Mouse (Mus musculus) megakaryocyte, adult 5-6 weeks (primary cell): ENCODE measurements around the gene Terf2. TPM values are rescaled to one million over a fixed set of nuclear protein-coding genes. Genes with fewer than 3 reads are reported as not detected.
"Not testable (repeated sequence)": the region's sequence is repeated elsewhere in the genome, so short reads cannot be mapped to it uniquely, and the experiment has no call there.

ENCODE experiments used
- ATAC-seq: 2 replicates; pipeline ENCODE4 v1.8.0; 2016; ENCODE audit warnings: mild to moderate bottlenecking, inconsistent platforms; ENCODE audit not compliant: poor library complexity, severe bottlenecking
- total RNA-seq, 2 experiments: library from RNA; stranded (forward) in 1 of 2; stranded (reverse) in 1 of 2; fragments of 153-499, 151-499 nt in 1 of 2; fragments of 221-1000, 200-1000 nt in 1 of 2; gene quantifications; 2 replicates each; pipeline versions ENCODE4 v1.2.3 to v1.2.4; 2015 to 2017

The Terf2 gene
- total RNA-seq, 2 experiments from 2014 or later: 19.0 to 26.6 TPM

DNA sequence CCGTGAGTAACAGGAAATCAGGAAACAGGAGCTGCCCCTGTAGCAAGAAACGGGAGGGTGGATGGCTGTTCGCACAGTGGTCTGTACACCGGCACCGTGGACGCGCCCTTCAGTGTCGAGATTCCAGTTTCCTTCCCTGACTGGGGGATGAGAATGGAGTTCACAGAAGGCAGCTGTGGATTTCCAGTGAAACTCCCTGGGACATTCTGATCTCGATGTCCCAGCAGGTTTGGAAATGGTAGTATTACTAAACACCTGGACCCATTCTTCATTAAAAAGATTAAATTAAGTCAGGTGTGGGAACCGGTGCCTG is 18.6 kb upstream of the Terf2 start:
- no peak for ATAC-seq

DNA sequence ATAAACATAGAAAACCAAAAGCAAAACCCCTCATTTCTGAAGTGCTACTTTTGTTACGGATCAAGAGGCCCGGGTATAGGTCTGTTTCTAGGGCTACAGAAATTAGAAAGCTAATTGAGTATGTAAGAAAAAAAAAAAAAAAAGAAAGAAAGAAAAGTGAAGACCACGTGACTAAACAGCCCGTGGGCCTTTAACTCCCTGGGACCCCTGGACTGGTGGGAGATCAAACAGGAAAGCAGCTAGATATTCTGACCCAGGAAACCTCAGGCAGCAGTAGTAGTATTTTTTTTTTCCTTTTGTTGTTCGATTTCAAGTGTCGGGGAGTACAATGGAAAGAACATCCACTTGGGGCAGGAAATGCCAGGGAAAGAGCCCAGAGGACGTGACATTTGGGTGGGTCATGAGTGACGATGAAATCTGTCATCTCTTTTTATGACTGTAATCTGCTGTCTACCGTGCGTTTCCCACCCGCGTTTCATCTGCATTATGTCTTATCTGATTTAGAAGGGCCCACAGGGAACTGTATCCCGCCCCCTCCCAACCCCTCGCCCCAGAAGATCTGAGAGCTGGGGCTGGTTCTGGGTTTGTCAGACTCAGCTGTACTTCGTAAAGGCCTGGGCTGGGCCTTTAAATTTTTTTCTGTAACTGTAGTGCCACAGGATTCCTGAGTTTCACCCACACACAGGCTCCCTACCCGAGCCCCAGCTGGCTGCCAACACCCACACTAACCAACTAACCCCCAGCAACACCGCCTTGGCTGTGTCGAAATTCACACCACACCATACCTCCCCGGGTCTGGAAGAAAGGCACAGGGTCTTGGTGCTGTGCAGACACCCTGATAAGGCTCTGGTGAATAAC is 18.0 kb upstream of the Terf2 start:
- ATAC-seq: peak; percentile 26; the same call in 1 of the 2 replicates

DNA sequence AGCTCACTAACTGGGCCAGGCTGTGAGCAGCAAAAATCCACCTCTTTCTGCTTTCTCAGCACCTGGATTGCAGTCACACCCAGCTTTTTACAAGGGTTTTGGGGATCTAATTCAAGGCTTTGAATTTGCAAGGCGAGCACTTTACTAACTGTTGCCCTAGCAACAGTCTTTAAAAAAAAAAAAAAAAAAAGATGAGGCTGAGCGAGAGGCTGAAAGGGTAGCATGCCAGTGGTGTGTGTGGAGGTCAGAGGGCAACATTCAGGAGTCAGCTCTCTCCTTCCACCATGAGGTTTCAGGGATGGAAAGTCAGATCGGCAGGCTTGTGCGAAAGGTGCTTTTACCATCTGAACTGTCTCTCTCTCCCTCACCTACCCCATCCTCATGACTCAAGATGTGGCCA is 16.9 kb upstream of the Terf2 start:
- ATAC-seq: no peak

DNA sequence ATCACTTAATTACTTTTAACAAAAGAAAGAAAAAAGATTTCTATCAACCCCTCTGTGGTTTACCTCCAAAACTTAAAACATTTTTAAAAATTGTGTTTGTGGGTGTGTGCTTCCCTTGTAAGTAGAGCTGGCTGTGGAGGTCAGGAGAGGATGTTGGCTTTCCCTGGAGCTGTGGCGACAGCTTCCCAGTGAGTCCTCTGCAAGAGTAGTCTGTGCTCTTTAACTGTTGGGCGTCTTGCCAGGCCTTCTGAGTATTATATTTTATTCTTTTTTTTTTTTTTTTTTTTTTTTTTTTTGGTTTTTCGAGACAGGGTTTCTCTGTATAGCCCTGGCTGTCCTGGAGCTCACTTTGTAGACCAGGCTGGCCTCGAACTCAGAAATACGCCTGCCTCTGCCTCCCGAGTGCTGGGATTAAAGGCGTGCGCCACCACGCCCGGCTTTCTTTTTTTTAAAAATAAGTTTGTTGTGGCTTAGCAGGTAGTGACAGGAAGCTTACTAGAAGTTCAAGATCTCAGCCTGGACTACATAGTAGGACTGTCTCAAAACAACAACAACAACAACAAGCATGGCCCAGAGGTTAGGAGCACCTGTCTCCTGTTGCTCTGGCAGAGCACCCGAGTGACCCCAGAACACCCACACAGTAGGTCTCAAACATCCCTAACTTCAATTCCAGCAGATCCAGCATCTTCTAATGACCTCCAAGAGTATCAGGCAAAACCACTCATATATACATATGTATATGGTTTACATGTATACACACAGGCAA is 15.2 kb upstream of the Terf2 start:
- ATAC-seq: no peak

DNA sequence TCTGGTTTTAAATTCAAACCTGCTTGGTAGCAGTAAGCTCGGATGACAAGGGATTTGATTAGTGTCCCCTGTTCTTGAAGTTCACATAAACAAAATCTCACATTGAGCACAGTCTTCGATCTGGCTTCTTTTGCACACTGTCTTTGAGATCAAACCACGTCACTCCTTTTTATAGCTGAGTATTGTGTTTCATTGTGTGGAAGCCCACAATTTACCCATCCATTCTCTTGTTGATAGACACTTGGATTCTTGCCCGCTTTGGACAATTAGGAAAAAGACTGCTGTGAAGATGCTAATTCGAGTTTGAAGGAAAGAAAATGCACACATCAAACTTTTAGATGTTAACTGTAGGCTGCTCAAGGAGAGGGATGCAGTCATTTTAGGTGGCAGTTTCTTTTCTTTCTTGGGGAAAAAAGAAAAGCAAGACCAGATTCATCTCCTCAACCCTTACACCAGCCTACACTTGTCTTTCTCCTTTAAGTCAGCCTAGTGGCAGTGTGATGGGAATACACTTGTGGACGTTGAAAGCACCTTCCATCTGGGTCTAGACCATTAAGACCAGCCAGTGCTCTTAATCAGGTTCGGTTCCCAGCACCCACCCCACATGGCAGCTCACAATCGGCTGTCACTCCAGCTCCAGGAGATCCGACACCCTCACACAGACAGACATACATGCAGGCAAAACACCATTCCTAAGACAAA is 14.4 kb upstream of the Terf2 start:
- no peak for ATAC-seq

DNA sequence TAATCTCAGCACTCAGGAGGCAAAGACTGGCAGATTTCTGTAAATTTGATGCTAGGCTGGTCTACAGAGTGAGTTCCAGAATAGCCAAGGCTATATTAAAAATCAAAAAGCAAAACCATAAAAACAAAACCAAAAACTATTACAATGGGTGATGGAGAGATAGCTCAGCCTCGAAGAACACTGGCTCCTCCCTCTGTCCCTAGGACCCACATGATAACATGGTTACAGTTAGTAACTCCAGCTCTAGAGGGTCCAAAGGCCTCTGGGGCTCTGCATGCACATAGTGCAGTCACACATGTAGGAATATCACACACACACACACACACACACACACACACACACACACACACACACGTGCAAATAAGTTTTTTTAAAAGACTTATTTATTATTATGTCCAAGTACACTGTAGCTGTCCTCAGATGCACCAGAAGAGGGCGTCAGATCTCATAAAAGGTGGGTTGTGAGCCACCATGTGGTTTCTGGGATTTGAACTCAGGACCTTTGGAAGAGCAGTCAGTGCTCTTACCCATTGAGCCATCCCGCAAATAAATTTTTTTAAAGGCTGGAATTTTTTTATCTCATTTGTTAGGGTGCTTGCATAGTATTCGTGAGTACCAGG is 13.6 kb upstream of the Terf2 start:
- no peak for ATAC-seq

DNA sequence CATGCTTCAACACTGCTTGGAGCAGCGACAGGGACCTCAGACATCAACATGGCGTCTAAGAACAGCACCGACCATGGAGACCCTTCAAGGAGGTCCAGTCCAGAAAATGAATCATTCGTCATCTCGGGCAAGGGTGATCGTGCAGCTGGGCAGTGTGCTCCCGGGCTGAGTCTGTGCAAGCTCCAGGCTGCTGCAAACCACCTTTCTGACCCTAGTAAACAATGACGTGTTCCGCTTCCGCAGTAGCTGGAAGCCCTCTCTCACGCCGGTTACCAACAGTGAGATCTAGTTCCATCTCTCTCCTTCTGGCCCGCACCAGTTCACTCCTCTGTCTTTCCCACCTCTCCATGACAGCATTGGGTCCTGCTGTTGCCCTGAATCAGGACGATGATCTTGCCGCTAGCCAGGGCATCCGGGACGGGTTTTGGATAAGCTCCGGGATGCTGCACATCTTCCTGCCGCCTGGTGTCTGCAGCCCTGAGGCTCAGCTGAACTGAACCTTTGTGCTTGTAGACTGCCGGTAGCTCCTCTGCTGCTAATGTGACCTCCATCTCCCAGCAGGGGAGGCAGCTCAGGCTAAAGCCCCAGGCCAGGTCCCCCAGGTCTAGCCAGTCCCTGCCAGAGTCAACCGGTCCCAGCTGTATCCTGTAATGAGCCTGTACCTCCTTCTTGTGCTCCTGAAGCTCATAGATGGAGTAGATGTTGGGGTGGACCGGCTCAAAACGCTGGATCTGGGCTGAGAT is 12.8 kb upstream of the Terf2 start:
- ATAC-seq: no peak

DNA sequence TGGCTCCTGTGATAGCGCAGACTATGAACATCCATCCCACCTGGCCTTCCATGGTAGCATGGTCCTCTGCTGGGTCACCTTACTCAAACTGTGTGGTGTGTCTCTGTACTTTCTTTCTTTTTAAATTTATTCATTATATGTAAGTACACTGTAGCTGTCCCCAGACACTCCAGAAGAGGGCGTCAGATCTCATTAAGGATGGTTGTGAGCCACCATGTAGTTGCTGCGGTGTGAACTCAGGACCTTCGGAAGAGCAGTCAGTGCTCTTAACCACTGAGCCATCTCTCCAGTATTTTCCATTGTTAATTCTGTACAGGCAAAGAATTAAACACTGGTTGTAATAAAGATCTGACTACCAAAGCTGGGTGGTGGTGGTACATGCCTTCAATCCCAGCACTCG is 11.7 kb upstream of the Terf2 start:
- ATAC-seq: not testable (repeated sequence)

DNA sequence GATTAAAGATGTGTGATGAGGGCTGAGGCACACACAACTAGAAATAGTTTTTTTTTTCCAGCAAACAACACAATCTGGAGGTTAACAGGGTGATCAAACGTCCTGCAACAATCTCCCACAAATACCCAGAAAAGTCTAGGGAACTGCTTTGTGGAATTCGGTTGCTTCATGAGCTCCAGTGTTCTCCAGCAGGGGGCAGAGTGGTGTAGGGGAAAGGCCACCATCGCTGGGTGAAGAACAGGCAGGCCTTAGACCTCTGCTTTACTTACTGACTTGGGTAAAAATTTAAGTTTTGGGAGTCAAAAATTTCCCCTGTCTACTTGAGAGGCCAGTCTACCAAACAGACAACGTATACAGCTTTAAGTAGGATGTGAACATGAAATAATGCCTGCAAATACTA is 8.2 kb upstream of the Terf2 start:
- peak; percentile 86 for ATAC-seq

DNA sequence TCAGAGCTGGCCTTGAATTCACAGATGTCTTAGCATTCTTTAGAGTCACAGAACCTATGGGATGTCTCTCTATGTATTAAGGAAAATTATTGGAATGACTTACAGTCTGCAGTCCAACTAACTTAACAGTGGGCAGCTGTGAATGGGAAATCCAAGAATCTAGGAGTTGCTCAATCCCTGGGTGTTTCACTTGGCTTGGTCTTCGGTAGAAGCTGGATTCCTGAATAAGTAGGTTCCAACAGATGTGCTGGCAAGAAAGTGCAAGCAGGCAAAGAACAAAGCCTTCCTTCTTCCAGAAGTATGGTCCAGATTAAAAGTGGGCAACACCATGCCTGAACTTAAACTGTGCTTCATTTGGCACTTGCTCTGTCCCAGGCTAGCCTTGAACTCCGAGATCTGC is 4.3 kb upstream of the Terf2 start:
- ATAC-seq: no peak

DNA sequence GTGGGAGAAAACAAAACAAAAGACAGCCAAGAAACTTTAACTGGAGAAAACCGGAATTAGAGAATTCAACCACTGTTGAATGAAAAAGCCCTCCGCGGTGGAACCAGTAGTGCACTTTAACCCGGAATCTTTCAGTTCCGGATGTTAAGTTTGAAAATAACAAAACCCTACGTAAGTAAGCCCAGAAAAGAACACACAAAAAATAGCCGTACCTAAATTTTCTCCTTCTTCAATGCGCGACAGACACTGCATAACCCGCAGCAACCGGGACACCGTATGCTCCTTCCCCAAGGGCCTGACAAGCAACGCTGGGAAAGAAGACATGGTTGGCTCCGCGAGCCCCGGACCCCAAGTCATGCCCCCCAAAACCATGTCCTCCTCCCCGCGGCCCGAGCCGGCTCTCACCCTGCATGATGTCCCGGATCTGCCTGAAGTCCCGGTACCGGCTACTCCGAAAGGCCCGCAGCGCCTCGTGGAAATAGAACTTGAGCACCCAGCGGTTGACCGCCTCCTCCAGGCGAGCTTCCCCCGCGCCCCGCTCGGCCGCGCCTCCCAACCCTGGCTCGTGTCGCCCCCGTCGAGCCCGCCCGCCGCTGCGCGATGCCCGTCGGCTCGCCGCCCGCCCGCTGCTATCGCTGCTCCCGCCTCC is 506 bp downstream of the Terf2 start:
- ATAC-seq: peak; percentile 10

DNA sequence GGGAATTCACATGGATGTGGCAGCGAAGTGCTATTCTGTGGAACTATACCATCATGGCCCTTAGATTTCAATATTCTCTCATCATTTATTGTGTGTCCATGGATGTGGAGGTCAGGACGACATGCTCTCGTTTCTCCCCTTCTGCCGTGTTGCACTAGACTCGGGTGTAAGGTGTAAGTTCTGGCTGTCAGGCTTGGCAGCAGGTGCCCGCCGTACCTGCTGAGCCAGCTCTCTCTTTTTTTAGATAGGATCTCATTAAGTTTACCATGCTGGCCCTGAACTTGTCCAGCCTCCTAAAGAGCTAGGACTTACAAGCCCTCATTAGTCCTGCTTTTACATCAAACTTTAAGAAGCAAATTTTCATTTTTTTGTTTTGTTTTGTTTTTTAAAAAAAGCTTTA is 5.8 kb downstream of the Terf2 start:
- ATAC-seq: no peak

DNA sequence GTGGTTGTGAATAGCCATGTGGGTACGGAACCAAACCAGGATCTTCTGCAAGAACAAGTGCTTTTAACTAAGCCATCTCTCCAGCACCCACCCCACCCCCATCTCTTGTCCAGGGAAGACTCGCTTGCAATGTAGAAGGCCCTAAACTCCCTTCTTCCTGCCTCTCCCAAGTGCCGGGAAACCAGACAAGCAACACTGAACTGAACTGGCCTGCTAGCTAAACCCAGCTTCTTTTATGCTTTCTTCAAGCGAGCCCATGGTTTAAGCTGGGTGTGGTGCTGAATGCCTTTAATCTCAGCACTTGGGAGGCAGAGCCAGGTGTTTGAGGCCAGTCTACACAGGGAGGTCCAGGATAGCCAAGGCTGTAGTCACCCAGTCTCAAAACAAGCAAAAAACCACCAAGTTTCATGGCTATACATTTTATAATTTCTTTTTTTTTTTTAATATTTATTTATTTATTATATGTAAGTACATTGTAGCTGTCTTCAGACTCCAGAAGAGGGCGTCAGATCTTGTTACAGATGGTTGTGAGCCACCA is 7.8 kb downstream of the Terf2 start:
- ATAC-seq: no peak

DNA sequence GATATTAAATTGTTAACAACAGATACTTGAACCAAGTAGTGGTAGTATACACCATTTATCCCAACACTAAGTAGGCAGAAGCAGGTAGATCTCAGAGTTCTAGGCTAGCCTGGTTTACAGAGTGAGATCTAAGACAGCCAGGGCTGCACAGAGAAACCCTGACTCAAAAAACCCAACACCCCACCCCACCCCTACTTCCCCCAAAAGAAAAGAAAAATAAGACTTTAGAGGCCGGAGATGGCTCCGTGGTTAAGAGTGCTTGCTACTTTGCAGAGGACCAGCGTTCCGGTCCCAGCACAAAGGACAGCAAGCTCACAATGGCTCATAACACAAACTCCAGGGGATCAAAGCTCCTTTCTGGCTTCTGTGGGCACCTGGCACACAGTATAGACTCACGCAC is 10.3 kb downstream of the Terf2 start:
- ATAC-seq: no peak

DNA sequence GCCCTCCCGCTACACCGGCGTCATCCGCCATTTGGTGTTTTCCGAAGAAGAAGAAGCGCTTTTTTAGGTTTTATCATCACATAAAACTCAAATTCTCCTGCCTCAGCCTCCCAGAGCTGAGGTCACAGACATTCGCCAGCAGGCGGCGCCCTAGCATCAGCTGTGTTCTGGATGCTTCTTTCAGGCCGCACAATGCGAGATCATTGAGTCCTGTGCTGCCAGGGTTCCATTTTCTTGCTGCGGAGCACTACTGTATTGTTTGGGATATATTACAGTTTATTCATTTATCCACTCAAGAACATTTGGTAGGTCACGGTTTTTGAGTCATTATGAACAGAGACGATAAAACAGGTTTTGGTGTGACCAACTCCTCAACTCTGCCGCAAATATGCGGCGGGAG is 11.0 kb downstream of the Terf2 start:
- no peak for ATAC-seq

DNA sequence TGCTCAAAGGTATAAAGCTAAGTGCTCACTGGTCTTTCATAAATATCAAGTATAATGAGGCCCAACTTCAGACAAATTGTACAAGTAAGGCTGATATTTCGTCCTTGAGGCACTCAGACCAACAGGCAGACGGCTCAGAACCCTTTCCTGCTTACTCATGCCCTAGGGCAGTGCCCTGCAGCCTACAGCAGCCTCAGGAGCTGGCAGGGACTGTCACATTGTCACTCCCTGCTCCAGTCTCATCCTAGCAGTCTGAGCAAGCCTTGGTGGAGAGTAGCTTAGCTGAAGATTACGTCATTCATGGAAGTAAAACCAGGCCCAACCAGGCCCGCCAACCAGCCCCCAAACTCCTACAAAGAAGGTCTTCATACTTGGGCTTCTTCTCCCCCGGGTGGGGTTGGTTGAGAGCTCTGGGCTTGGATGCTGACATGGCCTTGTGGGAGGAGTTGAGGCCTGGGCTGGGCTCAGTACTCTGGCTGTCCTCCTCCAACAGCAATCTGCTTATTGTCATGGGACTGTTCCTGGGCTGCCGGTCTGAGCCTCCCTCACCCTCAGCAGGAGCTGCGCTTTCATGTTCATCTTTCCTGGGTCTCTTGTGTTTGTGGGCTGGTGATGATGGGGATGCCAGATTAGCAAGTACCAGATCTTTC is 20.0 kb downstream of the Terf2 start:
- ATAC-seq: no peak

DNA sequence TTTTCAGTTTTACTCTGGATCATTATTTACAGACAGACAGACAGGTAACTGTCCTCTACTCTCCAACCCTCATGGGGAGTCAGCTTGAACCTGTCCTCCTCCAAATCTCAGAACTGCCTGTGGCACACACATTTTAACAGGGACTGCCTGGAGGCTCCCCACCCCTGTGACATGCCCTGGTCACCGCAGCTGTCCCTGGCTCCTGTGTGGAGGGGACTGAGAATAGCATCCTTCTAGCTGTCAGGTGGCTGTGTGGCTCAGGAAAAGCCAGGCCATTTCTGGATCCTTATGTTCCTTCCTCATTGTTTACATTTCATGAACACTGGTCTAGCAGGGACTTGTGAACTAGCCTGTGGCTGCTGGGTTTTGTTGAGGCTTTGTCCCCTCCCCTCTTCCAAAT is 22.2 kb downstream of the Terf2 start:
- ATAC-seq: no peak

DNA sequence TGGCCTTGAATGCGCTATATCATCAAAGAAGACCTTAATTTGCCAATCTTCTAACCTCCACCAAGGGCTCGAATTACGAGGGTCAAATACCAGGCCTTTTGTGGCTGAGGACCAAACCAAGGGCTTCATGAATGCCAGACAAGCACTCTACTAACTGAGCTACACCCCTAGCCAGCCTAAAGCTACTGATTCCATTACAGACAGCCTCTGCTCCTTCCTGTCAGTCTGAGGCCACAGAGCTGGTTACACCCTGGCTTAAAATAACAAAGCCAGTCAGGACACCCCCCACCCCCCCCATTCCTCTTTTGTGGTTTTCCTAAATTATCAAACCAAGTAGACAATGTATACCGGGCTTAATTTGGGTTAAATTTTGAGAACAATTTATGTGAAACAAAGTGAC is 22.6 kb downstream of the Terf2 start:
- ATAC-seq: no peak
